Mouse (Mus musculus): Measurements from ENCODE around the gene Slc38a5. TPM values are rescaled to one million over a fixed set of nuclear protein-coding genes. Genes with fewer than 3 reads are reported as not detected.
A peak's percentile ranks its signal among the peaks of the same experiment; 100 is the strongest.

Gene Slc38a5
- 2.5 TPM in 1 of 2 replicates, not detected in the other for total RNA-seq (2021)
- long read RNA-seq, experiment 1, result 0 reads
- long read RNA-seq, experiment 2, partial matches to known transcripts, result 0 of 3 reads
- long read RNA-seq, experiment 2, other reads (novel, unspliced or antisense), result 0 of 3 reads

DNA sequence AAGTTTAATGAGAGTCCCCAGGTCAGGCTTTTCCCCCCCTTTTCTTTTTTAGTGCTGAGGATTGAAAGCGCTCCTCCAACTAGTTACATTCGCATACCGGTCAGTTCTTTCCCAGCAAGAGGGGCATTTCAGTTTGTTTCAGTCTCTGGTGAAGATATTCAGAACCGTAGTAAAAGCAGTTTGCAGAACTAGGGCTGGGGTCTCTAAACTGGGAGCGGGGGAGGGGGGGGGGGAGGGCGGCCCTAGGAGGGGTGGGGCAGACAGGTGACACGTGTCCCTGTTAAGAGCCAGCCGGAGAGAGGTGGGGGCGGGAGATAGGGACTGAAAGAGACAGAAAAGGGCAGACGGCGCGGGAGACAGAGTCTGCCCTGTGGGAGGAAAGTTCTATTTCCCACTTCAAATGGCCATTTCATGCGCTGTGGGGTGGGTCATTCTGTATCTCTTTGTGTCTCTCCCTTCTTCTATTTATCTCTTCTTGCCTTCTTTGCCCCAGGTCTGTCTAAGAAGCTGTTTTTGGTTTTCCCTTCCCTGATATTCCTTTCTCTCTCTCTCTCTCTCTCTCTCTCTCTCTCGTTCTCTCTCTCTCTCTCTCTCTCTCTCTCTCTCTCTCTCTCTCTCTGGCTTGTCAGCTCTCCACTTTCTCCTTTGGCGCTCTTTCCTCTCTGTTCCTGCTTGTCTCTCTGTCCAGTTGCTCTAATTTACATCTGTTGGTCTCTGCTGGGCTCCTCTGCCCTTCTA, at the start of gene Slc38a5:
Gene Slc38a5, plus strand, starts transcription at position 51 of the 738 bp plus-strand sequence.
- DNase-seq, result no peak

DNA sequence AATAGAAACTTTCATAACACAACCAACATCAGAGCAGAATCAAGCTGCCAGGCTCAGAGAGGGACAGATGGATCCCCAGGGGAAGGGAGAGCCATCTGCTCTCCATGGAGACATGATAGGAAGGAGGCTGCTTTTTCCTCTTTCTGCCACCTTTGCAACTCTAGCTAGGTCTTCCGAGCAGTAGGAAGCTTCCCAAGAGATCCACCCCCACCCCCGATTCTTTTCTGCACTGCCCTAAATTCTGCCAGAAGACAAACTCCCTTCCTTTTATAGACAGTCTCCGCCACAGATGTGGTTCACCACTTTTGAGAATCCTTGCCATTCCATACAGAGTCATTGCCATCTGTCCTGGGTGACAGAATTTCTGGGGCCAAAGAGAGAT, 48.6 kb upstream of the Slc38a5 start:
- DNase-seq, result no peak

DNA sequence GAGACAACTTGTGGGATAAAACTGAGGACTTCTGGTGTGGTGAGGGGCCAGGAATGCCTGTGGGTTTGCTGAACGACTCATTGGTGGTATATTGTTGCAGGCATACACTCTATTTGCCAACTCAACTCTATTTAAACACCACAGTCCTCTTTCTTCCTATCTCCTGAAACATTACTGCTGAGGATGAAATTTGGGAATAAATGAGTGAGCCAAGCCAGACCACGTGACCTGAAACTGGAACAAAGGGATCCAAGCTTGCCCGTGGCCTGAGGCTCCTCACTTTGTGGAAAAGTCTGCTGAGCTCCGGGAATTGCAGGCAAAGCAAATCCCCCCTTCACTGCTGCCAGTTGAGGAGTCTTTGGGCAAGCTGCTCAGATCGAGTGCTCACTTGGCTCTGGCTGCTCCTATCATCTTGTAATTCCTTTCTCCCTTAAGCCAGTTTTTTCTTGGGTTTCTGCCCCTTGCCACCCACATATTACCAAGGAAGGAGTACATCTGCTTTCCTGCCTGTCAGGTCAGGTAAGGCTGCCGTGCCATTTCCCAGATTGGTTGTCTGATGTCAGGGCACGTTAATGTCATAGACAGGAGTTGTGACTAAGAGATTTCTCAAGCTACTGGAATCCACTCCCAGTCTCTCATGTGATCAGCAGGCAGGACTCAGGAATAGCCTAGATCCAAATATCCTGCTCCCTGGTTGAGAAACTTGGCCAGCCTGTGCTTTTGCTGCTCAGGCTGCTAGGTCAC, 48.1 kb upstream of the Slc38a5 start:
- DNase-seq, result no peak

DNA sequence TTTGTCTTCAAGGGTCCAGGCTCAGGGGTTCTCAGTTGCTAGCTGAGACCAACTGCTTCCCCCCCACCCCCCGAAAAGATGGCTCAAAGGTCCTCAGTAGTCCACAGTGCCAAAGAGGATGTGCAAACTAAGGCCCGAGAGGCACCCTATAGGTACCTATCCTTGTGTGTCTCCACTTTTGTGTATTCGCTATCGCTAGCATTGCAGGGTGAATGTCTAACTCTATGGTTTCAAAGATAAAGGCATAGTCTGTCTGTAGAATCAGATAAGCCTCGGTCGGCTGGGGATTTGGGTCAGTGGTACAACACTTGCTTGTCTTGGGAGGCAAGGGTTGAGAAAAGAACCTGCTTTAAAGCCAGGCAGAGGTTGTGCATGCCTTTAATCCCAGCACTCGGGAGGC, 47.5 kb upstream of the Slc38a5 start:
- no peak for DNase-seq

DNA sequence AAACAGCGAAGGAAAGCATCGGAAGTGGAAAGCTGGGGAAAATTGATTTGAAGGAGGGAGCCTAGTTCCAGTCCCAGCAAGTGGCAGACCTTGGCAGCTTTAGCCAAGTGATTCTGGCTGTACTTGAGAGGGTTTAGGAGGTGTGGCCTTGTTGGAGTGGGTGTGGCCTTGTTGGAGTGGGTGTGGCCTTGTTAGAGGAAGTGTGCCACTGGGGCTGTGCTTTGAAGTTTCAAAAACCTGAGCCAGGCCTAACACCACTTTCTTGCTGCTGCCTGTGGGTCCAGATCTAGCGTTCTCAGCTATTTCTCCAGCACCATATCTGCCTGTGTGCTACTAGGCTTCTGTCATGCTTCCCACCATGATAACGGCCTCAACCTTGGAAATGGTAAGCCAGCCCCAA, 40.7 kb upstream of the Slc38a5 start:
- DNase-seq, result no peak

DNA sequence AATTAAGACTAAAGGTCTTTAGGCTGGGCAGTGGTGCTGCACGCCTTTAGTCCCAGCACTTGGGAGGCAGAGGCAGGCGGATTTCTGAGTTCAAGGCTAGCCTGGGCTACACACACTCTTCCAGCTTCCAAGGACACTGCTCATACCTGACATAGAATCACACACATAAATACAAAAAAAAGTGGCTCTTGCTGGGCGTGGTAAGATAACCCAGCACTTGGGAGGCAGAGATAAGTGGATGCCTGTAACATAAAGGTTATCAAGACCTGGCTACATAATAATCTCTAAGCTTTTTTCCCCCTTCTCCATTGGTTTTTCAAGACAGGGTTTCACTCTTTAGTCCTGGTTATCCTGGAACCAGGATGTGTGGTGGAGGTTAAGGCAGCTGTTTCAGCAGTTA, 37.3 kb upstream of the Slc38a5 start:
- no peak for DNase-seq

DNA sequence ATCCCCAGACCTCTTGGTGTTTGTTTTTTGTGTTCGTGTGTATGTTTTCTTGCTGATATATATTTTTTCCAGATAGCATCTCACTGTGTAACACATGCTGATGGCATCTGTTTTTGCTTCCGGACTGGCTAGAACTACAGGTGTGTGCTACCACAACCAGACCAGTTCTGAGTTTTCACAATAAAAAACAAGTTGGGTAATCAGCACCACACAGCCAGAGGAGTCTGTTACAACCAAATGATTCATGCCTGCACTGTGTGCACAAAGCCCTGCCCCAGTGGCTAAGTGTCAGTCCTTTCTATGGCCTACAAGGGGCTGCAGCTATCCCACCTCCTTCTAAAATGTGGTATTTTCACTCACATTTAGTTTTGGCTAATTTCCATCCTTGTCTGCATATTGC, 34.2 kb upstream of the Slc38a5 start:
- DNase-seq, result no peak

DNA sequence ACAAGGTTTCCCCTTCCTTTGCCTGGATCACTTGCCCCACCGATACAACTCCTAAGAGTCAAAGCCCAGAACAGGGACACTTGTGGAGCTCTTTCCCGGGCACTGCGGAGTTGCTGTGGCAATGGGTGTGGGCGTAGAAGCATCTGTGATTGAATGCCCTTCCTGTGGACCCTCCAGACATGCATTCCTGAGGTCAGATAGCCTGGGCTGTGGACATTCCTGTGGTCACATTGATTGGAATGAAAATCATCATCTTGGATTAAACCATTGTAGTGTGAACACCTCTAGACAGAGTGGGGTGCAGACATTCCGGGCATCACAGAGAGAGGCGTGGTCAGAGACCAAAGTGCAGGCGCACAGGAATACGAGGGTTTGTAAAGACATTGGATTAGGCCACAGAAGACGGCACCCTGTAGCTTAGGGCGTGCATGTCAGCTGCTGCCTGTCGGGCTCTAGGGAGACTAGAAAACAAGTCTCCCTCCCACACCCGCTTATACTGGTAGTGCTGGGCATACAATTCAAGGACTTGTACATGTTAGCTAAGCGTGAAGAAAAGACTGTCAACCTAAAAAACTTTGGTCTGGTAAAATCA, 32.0 kb upstream of the Slc38a5 start:
- no peak for DNase-seq

DNA sequence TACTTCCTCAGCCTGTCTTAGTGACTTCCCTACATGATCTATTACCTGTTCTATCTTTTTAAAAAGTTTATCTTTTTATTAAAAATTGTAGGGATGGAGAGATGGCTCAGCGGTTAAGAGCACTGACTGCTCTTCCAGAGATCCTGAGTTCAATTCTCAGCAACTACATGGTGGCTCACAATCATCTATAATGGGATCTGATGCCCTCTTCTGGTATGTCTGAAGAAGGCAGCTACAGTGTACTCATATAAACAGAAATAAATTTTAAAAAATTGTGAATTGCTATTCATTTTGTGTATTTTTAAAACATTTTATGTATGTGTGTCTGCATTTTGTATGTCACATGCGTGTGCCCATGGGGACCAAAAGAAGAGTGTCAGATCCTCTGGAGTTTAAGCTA, 23.3 kb upstream of the Slc38a5 start:
- no peak for DNase-seq

DNA sequence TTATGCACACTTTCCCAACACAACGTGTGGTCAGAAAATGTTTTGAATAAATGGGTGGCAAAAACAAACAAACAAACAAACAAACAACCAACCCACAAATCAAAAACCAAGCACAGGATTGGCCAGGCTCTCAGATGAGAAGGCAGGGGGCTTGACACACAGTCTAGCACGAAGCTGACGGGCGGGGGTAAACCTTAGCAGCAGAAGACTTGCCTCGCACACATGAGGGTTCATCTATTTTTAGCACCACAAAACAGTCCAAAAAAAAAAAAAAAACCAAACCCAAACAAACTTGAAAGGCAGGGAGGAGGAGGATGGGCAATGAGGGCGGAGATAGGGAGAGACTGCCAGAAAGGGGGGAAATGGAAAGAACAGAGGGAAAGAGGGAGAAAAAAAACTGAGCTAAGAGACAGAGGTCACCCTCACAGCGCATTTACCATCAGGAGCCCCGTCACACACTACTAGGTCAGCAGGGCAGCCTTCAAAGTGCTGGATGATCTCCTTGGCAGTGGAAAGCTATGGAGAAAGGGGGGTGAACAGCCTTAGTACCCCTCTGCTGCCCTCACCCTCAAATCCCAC, 22.3 kb upstream of the Slc38a5 start:
- DNase-seq, result no peak

DNA sequence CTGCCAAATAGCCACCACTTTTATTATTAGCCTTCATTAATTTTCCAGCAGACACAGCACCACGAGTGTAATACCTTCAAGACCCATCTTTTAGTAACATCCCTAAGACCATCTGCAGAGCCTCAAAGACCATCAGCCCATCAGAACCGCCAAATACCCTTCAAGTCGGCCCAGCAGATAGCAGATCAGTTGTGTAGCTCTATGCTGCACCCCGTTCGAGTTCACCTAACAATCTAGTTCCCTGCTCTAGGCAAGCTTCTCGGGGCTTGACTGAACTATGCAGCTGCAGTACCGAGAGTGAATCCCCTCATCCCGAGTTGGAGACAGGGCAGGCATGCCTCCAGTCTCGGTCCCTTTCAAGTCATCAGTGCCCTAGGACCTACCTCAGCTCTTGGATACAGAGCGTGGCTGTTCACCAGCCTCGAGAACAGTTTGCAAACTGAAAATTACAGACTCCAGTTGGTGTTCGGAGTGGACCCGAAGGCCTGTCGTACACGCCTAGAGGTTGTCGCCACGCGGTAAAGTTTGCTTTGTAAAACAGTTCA, 19.1 kb upstream of the Slc38a5 start:
- DNase-seq, result no peak

DNA sequence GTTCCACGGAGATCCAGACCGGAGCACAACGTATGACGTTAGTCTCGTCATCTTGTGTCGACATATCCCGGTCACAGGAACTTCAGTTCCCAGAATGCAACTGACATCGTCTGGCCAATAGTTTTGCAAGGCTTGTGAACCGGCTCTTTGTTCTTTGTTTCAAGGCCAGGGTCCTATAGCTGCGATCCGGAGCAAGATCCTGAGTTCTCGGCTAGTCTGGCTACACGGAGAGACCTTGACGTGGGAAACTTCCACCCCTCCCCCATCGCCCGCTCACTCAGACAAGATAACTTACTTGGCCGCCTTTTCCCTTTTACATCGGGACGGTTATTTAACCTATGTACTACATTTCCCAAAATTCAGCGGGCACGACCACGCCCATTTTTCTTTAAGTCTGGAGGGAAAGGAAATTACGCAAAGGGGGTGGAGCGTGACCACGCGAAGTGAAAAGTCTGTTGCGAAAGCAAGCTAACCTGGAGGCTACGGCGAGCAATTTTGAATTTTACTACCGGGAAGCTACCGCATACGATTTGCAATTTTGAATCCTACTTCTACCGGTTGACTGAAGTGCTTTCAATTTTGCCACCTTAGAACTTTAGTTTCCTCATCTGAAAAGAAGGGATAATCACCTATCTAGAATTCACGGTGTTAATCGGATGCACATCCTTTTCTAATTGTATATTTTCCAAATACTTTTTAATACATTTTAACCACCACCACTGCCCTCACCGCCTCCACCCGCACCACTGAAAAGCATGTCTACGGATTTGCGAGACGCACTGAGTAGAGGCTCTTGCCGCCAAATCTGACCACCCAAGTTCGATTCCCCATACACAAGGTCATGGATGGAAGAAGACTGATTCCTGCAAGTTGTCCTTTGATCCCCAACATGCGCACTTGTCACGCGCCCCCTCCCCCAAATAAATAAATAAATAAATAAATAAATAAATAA, 18.3 kb upstream of the Slc38a5 start, which contains the start of gene Ftsj1:
Gene Ftsj1, minus strand, starts transcription at position 73 of the 952 bp plus-strand sequence.
- DNase-seq, result peak; percentile 80

DNA sequence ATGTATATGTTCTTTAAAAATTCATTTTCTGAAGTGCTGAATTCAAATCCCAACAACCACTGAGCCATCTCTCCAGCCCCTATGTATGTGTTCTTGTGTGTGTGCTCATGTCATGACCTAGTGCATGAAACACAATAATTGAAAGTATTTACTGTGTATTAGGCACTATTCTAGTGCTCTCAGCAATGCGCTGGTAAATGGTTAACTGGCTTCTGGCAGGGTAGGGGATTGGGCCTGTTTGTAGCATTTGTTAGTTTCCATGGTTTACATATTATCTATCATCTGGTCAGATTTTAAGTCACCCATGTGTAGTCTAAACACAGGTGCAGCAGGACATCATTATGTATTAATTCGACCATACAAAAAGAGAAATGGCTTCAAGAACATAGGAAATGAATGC, 17.2 kb upstream of the Slc38a5 start:
- no peak for DNase-seq

DNA sequence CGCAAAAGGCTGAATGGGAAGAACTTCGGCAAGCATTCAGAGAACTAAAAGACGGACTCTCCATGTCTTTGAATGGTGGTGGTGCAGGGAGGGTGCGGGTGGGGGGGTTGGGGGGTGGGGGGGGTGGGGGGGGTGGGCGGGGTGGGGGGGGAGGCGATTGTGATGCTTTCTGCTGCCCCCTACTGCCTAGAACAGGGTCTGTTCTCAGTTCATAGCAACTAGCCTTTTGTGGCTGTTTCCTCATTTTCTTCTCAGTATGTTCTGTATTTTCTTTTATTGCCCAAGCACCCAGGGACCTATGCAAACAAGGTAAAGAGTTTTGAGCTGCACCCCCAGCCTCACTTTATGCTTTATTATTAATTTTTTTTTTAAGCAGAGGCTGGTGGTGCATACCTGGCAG, 15.1 kb upstream of the Slc38a5 start:
- no peak for DNase-seq

DNA sequence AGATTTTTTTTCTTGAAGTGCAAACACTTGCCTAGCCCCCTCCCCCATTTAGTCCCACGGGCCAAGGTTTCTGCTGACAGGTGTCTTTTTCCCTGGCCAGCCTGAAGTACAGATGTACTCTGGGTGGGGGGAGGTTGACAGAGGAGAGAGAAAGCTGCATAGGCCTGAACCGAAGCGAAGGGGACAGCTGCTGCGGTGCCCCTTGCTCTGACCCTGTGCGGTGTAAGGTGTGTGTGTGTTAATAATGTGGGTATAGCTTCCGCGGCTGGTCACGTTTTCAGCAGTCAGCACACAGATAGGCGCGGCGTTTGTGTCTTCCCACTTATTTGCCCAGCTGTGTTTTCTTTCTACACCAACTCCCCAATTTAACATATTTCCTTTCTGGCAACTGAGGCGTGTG, 11.5 kb upstream of the Slc38a5 start:
- no peak for DNase-seq

DNA sequence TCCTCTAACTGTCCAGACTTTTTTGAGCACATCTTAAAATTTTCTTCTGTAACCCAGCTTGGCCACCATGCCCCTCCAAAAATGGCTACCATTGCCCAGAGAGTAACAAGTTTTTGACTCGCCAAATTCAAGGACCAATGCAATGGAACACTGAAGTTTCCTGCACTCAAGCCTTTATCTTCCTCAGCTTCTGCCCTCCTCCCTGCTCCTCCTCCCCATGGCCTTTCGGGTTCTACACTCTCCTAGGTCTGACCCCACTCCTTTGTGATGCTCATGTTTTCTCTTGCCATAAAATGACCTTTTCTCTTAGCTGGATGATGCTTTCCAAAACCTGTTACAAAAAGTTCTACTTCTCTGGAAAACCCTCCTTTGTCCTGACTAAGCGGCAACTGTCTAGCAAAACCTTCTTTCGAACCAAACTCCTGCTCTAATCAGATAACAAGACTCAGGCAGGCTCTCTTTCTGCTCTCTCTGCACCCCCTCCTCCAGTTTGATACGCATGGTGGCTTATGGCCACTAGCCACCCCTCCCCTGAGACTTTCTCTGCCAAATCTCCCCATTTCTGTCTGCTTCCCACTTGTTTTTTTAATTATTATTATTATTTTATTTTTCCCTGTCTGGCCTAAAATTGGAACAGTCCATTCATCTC, 7.7 kb upstream of the Slc38a5 start:
- DNase-seq, result no peak

DNA sequence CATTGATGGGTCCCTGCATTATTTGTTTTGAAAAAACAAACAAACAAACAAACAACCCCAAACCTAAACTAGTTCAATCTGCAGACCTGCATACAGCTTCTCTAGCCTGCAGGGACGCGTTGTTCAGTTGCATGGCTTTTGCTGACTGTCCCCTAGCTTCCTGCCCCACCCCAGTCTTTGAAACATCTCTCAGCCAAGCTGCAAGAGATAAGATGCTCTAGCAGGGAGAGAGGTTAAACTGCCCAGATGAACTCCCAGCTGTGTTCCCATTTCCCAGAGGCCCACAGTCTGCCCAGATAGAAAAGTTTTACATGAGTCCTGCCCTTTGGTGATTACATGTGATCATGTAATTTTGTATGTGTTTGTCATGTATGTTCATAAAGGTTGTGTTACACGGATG, 6.7 kb upstream of the Slc38a5 start:
- DNase-seq, result no peak

DNA sequence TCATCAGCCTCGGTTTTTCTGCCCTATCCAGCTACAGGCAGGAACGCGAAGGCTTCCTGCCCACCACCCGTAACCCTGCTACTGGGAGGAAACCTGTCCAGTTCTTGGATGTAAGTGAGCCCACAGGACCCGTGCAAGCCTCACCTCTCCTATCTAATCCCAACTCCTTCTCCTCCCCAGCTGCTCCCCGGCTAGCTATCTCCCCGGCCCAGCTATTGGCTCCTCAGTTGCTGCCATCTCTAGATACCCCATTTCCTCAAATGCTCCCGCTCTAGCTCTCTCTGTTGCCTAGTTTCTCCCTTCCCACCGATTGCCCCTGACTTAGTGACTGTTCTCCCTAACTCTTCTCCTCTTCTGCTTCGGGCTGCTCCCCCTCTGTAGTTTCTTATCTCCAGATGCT, 1.1 kb downstream of the Slc38a5 start:
- DNase-seq, result no peak

DNA sequence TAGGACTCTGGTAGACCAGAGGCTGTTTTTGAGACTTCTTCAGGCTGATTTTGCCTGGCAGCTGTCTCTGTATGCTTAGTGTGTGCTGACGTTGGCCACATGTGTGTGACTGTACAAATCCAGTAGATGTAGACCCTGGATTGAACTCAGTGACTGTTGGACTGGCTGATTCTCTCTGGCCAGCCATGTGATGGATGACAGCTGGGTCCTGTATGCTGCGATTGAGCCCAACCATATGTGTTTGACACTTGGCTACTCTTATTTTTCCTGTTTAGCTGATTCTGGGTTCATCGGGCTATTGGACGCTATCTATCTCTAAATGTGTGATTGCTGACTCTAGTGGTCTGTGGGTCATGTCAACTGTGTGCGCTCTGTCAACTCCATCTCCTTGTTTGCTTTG, 3.1 kb downstream of the Slc38a5 start:
- no peak for DNase-seq

DNA sequence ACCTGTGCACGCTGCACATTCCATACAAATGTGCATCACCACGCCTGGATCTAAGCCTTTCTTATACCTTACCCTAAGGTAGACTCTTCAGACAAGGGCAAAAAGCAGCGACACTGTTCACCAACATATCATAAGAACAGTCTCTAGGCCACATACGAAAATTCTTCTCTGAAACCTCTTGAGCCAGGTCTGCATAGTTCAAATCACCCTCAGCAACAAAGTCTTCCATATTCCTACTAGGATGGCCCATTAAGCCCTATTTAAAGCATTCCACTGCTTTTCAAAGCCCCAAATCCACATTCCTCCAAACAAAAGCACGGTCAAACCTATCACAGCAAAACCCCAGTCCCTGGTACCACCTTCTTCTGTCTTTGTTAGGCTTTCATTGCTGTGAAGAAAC, 17.7 kb downstream of the Slc38a5 start:
- no peak for DNase-seq

DNA sequence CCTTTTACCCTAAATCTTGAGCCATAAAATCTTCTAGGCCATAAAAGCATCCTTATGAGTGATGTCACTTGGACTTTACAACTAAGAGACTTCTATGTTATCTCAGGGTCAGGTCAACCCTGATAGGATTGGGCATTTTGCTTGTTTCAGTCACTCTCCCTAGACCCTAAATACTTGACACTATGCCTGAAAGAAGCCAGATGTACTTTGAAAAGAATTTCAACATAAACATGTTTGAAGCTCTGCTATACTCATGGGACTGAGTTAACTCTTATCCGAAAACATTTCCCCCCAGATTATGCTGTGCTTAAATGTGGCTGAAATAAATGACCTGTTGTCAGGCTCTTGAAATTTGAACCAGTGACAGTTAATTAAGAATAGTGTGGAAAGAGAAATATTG, 38.4 kb downstream of the Slc38a5 start:
- no peak for DNase-seq
